Mouse (Mus musculus) midbrain, embryonic 13.5 days (tissue): ENCODE data around the gene Slamf7. TPM values are rescaled to one million over a fixed set of nuclear protein-coding genes. Genes with fewer than 3 reads are reported as not detected.

Source experiments
- ATAC-seq: fragments of 200-750 bp; cut with Nextera tagmentation; 2 replicates; pipeline ENCODE4 v1.8.0; 2017; ENCODE audit warnings: mild to moderate bottlenecking, moderate TSS enrichment, moderate library complexity
- H3K27ac ChIP-seq: fragments of 300-500 bp; sonication (generic); 2 replicates; pipeline ENCODE4 v1.5.1; 2015; ENCODE audit warnings: inconsistent platforms, mild to moderate bottlenecking, moderate library complexity
- H3K27me3 ChIP-seq: fragments of 300-500 bp; sonication (generic); 2 replicates; pipeline ENCODE4 v1.6.1; 2015; ENCODE audit warnings: mild to moderate bottlenecking, inconsistent platforms
- H3K36me3 ChIP-seq: fragments of 300-500 bp; sonication (generic); 2 replicates; pipeline ENCODE4 v1.6.1; 2015; ENCODE audit warnings: mild to moderate bottlenecking, inconsistent platforms
- H3K4me1 ChIP-seq: fragments of 300-500 bp; sonication (generic); replicated peaks from 2 replicates; pipeline ENCODE4 v1.6.1; 2015; ENCODE audit warnings: inconsistent platforms
- H3K4me2 ChIP-seq: fragments of 300-500 bp; sonication (generic); replicated peaks from 2 replicates; pipeline ENCODE4 v1.6.1; 2015; ENCODE audit warnings: moderate library complexity, mild to moderate bottlenecking, inconsistent platforms
- H3K4me3 ChIP-seq: fragments of 300-500 bp; sonication (generic); replicated peaks from 2 replicates; pipeline ENCODE4 v1.5.1; 2015; ENCODE audit warnings: mild to moderate bottlenecking, inconsistent platforms
- H3K9ac ChIP-seq: fragments of 300-500 bp; sonication (generic); replicated peaks from 2 replicates; pipeline ENCODE4 v1.6.1; 2015; ENCODE audit warnings: mild to moderate bottlenecking, inconsistent platforms
- H3K9me3 ChIP-seq: fragments of 300-500 bp; sonication (generic); 2 replicates; pipeline ENCODE4 v1.6.1; 2016; ENCODE audit warnings: mild to moderate bottlenecking, inconsistent platforms
- WGBS: fragments of 180-500 bp; shearing (Covaris S2); methylation state at CpG from one replicate; pipeline ENCODE4 v1.1.7; 2015; 5-methylcytosine and 5-hydroxymethylcytosine counted together
- microRNA-seq: library from miRNA; unstranded; fragments of <30 nt; microRNA quantifications from one replicate; pipeline ENCODE4, GENCODE M21; 2016
- polyA plus RNA-seq: library from polyadenylated mRNA; unstranded; fragments of >200 nt; fragmentation: Nextera tagmentation; extraction: Ambion mirVana; gene quantifications from 2 replicates; pipeline ENCODE4 v1.2.1, GENCODE M21; 2015

Slamf7 gene
- polyA plus RNA-seq, 1 experiment from 2014 or later = not detected

DNA sequence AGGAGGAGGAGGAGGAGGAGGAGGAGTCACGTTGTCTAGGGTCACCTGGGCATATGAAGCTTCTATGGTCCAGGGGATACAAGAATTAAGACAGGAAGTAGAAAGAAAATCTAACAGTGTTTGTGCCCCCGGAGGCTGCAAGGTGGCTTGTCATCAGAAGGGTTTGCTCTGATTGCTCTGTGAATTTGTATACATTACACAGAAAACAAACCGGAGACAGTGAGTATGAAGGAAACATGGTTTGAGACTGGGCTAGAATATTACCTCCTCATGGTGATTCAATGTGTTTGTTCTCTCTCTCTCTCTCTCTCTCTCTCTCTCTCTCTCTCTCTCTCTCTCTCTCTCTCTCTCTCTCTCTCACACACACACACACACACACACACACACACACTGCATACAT lies 46.2 kb downstream of the Slamf7 start:
- no peaks in the 10 kb centered on the region for H3K36me3 ChIP-seq
- 66% methylated on average over 3 of the region's 3 CpGs for WGBS
- no peak overlapping the region for H3K4me2 ChIP-seq
- H3K9me3 ChIP-seq = no peaks in the 10 kb centered on the region
- no peak overlapping the region for H3K9ac ChIP-seq
- H3K27ac ChIP-seq = no peak overlapping the region
- no peak overlapping the region for H3K4me3 ChIP-seq
- H3K27me3 ChIP-seq = no peaks in the 10 kb centered on the region
- ATAC-seq = no peak
- no peaks in the 10 kb centered on the region for H3K4me1 ChIP-seq

DNA sequence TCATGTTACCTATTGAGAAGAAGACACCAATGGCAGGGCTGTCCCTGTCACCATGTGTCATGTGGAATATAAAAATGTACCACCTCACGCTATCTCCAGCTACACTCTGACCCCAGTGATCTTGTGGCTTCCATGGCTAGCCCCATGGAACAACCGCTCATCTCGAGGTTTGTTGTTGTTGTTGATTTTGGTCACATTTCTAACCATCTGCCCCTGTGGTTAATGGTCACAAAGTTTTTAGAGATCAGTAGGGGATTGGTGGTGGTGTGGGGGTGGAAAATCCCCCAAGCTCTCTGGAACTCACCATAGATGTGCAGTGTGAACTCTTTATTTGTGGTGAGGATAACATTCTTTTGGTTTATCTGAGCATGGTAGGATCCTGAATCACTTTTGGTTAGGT lies 48.1 kb downstream of the Slamf7 start:
- no peak for ATAC-seq
- H3K9ac ChIP-seq = no peak overlapping the region

DNA sequence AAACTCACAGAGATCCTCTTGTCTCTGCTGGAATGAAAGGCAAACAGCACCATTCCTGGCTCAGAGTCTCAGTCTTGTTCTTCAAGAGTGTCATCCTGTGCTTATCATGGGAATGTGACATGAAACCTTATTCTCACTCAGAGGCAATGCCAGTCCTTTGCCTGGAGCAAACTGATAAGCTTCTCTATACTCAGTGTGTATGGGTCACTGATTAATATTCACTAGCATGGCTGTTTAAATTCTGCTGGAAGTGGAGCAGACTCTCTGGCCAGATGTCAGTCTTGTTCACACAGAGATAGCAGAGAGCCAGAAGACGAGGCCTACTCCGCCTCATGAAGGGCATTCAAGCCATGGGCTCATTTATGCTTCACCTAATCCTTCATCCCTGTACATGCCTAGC lies 68.3 kb downstream of the Slamf7 start:
- no peaks in the 10 kb centered on the region for H3K36me3 ChIP-seq
- H3K9me3 ChIP-seq = no peaks in the 10 kb centered on the region
- H3K4me3 ChIP-seq = no peak overlapping the region
- no peak for ATAC-seq
- H3K4me1 ChIP-seq = no peaks in the 10 kb centered on the region
- no peak overlapping the region for H3K9ac ChIP-seq
- no peaks in the 10 kb centered on the region for H3K27me3 ChIP-seq
- H3K27ac ChIP-seq = no peak overlapping the region
- 83% methylated on average over 2 of the region's 2 CpGs for WGBS
- H3K4me2 ChIP-seq = no peak overlapping the region

More for the DNA sequence above, 48.1 kb downstream of the Slamf7 start:
- no peaks in the 10 kb centered on the region for H3K27me3 ChIP-seq
- H3K36me3 ChIP-seq = no peaks in the 10 kb centered on the region
- H3K27ac ChIP-seq = no peak overlapping the region
- H3K4me3 ChIP-seq = no peak overlapping the region
- no peaks in the 10 kb centered on the region for H3K9me3 ChIP-seq
- no peaks in the 10 kb centered on the region for H3K4me1 ChIP-seq
- WGBS = 79% methylated on average over 3 of the region's 3 CpGs
- no peak overlapping the region for H3K4me2 ChIP-seq

Small RNA genes lying within 50 kb of the gene (microRNA-seq; reads per million reads assigned to microRNA genes)
- gene Mir7683 = not detected

Other genes with a start within 250 kb of the Slamf7 start
- gene Usf1, start 241.7 kb downstream of the Slamf7 start, polyA plus RNA-seq = 237 and 239 TPM in 2 replicates
- 11.7 and 13.3 TPM in 2 replicates for gene Tstd1, start 234.2 kb downstream of the Slamf7 start, polyA plus RNA-seq
- 8.3 and 9.7 TPM in 2 replicates for gene F11r, start 215.5 kb downstream of the Slamf7 start, polyA plus RNA-seq
- 30.1 and 31.2 TPM in 2 replicates for gene Alyref2, start 149.6 kb downstream of the Slamf7 start, polyA plus RNA-seq
- not detected in 2 replicates for gene Itln1, start 117.7 kb downstream of the Slamf7 start, polyA plus RNA-seq
- gene Cd244a, start 93.8 kb downstream of the Slamf7 start, polyA plus RNA-seq = not detected in 2 replicates
- gene Ly9, start 45.6 kb downstream of the Slamf7 start, polyA plus RNA-seq = not detected in 2 replicates
- 0.55 and 0.66 TPM in 2 replicates for gene Cd48, start 29.0 kb upstream of the Slamf7 start, polyA plus RNA-seq
- 0.14 and 0.22 TPM in 2 replicates for gene Slamf1, start 114.1 kb upstream of the Slamf7 start, polyA plus RNA-seq
- gene Cd84, start 186.7 kb upstream of the Slamf7 start, polyA plus RNA-seq = 0.66 and 0.82 TPM in 2 replicates
- gene Gm10521, start 242.6 kb upstream of the Slamf7 start, polyA plus RNA-seq = not detected in 2 replicates